Mouse (Mus musculus): Measurements from ENCODE around the gene Ybx2. TPM values are rescaled to one million over a fixed set of nuclear protein-coding genes. Genes with fewer than 3 reads are reported as not detected.

Gene Ybx2
- 10 to 100 TPM; 18.8 to 23.4 TPM for total RNA-seq (2021)

DNA sequence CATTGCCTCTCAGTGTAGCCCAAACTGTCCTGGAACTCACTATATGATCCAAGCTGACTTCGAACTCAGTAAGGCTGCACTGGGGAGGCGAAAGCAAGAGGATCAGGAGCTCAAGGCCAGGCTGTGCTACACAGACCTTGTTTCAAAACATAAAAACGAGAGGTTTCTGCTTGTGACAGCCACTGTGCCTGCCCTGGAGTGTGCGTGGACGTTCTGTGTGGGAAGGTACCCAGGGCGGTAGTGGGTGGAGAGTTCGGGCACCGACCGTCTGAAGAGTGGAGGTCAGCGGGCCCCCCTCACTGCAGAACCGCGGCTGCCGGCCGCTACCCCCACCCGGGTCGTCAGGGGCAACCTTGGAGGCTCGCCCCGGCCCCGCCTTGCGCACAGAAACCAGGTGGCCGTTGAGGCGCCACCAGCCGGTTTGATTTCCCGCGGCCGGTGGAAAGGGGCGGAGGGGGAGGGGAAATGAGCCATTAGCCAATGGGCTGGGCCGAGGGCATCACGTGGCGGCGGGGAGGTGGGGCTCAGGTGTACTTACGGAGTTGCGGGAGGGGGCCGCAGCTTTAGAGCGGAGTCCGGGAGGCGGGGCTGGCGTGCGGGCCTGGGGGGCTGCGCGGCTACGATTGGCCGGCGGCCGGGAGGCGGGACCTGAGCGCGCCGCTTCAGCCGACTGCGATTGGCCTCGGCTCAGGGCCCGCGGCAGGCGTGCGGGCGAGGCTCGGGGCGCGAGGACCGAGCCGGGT is at the start of gene Ybx2:
Gene Ybx2, plus strand, starts transcription at position 660 of the 743 bp plus-strand sequence.
- intact Hi-C loops (cut with DNase I), result loop anchor here (10.0 kb wide), 1 partner anchor 279 kb away; the partner anchor contains the start of gene Slc16a11
- DNase-seq (ENCODE audit: low spot score), result peak; percentile 72

DNA sequence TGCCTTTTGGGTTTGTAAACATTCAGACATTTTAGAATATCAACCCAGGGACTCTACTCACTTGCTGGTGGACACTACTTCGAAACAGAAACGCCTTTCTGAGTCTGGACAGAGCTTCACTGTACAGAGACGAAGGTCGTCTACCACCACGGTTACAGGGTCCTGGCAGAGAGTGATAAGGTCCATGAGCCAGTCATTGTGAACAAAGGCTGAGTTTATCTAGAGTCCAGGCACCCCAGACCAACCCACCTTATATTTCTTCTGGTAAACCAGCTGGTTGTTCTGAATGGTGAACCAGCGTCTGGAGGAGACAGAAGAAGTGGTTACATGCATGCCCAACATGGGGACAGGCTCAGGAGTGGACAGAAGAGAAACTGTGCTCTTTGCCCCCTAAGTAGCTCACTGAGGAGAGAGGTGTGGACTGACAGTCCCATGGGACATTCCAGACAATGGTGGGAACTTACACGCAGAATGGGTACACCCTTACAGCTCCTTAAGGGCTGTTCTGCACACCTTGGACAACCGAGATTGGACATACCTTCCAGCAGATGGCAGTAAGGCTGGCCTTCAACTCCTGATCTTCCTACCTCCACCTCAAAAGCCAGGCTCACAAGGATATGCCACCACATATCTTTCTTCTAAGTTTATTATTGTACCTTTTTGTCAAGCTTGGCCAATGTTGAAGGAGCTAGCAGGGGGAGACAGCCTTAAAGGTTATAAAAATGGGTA is 48.5 kb upstream of the Ybx2 start:
- DNase-seq (ENCODE audit: low spot score), result no peak
- intact Hi-C loops (cut with DNase I), result no loop called here

- no peak for DNase-seq (ENCODE audit: low spot score)
- intact Hi-C loops (cut with DNase I), result no loop called here
These were observed 44.1 kb upstream of the Ybx2 start for GRCm38 (mm10) chr11:69891482-69891881.

DNA sequence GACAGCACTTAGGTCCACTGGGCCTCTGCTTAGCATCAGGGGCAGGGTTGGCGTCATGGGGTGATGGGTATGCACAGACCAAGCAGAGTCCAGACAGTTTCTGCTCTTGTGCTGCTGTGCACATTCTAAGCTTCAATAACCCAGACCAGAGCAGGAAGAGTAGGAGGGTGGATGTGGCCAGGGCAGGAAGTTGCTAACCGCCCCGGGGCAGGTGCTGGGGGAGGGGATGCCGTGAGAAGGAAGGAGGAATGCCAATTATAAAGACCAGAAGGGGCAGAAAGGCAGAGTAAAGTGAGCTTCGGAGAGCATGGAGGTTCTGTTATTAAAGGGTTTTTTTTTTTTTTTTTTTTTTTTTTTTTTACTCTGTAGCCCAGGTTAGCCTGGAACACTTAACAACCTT is 40.9 kb upstream of the Ybx2 start:
- DNase-seq (ENCODE audit: low spot score), result no peak
- intact Hi-C loops (cut with DNase I), result no loop called here

DNA sequence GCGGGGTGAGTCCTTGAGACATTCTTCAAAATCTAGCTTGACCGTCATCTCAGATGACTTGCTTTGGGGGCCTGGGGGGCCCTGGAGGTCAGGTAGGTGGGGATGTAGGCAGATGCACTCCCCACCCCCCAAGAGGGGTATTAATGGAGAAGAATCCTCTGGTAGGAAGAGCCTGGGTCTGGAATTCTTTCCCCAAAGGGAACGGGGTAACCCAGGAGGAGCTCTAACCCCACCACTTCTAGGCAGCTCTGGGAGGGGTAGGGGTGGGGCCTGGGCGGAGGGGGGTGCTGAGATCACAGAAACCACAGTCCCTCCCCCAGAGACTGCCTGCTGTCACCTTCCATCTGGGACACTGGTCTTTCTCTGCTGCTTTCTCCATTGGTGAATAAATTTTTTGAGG is 40.3 kb upstream of the Ybx2 start, which contains the start of gene Acap1:
Gene Acap1, minus strand, starts transcription at position 249 of the 400 bp plus-strand sequence.
- intact Hi-C loops (cut with DNase I), result no loop called here
- no peak for DNase-seq (ENCODE audit: low spot score)

GRCm38 (mm10) chr11:69899870-69900269 is 35.7 kb upstream of the Ybx2 start:
- intact Hi-C loops (cut with DNase I), result loop anchor here (2.0 kb wide), 1 partner anchor 17 kb away; no protein-coding TSS in a partner anchor
- DNase-seq (ENCODE audit: low spot score), result no peak

GRCm38 (mm10) chr11:69900471-69901405 is 34.9 kb upstream of the Ybx2 start, which contains the start of the genes 2810408A11Rik and Neurl4:
Gene 2810408A11Rik (minus strand): TSS chr11:69900987.
Gene Neurl4 (plus strand): TSS chr11:69901072.
- peak; percentile 87 for DNase-seq (ENCODE audit: low spot score)
- intact Hi-C loops (cut with DNase I), result no loop called here

- intact Hi-C loops (cut with DNase I), result no loop called here
- DNase-seq (ENCODE audit: low spot score), result peak; percentile 95
These were observed 34.2 kb upstream of the Ybx2 start for GRCm38 (mm10) chr11:69901406-69901846.

GRCm38 (mm10) chr11:69901993-69902392 is 33.6 kb upstream of the Ybx2 start:
- no peak for DNase-seq (ENCODE audit: low spot score)
- intact Hi-C loops (cut with DNase I), result no loop called here

- intact Hi-C loops (cut with DNase I), result no loop called here
- no peak for DNase-seq (ENCODE audit: low spot score)
These were observed 32.6 kb upstream of the Ybx2 start for GRCm38 (mm10) chr11:69902972-69903371.

GRCm38 (mm10) chr11:69904311-69904710 is 31.3 kb upstream of the Ybx2 start:
- no peak for DNase-seq (ENCODE audit: low spot score)
- intact Hi-C loops (cut with DNase I), result no loop called here

- DNase-seq (ENCODE audit: low spot score), result no peak
- intact Hi-C loops (cut with DNase I), result no loop called here
These were observed 27.0 kb upstream of the Ybx2 start for GRCm38 (mm10) chr11:69908645-69909044.

GRCm38 (mm10) chr11:69909174-69909573 is 26.4 kb upstream of the Ybx2 start:
- DNase-seq (ENCODE audit: low spot score), result no peak
- intact Hi-C loops (cut with DNase I), result no loop called here

GRCm38 (mm10) chr11:69910177-69910576 is 25.4 kb upstream of the Ybx2 start:
- intact Hi-C loops (cut with DNase I), result no loop called here

GRCm38 (mm10) chr11:69910781-69911560 is 24.6 kb upstream of the Ybx2 start:
- intact Hi-C loops (cut with DNase I), result no loop called here
- no peak for DNase-seq (ENCODE audit: low spot score)

More at GRCm38 (mm10) chr11:69910177-69910576, 25.4 kb upstream of the Ybx2 start:
- DNase-seq (ENCODE audit: low spot score), result no peak

DNA sequence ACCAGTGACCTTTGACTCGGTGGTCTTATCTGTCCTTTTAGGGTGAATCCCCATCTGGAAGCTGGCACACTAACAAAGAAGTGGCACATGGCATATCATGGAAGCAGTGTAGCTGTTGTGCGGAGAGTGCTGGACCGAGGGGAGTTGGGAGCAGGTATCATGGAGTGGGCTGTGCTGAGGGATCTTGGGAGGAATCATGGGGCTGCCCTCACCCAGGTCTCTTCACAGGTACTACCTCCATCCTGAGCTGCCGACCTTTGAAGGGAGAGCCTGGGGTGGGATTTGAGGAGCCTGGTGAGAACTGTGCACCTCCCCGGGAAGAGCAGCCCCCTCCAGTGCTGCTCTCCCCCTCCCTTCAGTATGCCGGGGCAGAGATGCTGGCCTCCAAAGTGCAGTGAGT is 23.9 kb upstream of the Ybx2 start:
- no peak for DNase-seq (ENCODE audit: low spot score)
- intact Hi-C loops (cut with DNase I), result no loop called here

GRCm38 (mm10) chr11:69912716-69913530 is 22.7 kb upstream of the Ybx2 start:
- no peak for DNase-seq (ENCODE audit: low spot score)

More at GRCm38 (mm10) chr11:69912716-69913530, 22.7 kb upstream of the Ybx2 start:
- intact Hi-C loops (cut with DNase I), result no loop called here

Data from heart, postnatal 25 days (tissue).